Mouse (Mus musculus) C2C12 (cell line): Measurements from ENCODE around the gene Ceacam3. TPM values are rescaled to one million over a fixed set of nuclear protein-coding genes. Genes with fewer than 3 reads are reported as not detected.
"Not testable (repeated sequence)": the region's sequence is repeated elsewhere in the genome, so short reads cannot be mapped to it uniquely, and the experiment has no call there.

Source experiments
- H3K27me3 ChIP-seq: one replicate; pipeline ENCODE4 v1.6.1; 2011; ENCODE audit not compliant: control insufficient read depth, insufficient read depth, insufficient read length
- H3K36me3 ChIP-seq: one replicate; pipeline ENCODE4 v1.6.1; 2011; ENCODE audit not compliant: control insufficient read depth, insufficient read depth
- H3K4me3 ChIP-seq: one replicate; pipeline ENCODE4 v1.5.1; 2011; ENCODE audit warnings: mild to moderate bottlenecking, control low read depth; ENCODE audit not compliant: poor library complexity, insufficient read depth, severe bottlenecking
- H3K79me2 ChIP-seq: one replicate; pipeline ENCODE4 v1.6.1; 2011; ENCODE audit not compliant: control insufficient read depth, insufficient read depth
- H3K79me3 ChIP-seq: one replicate; pipeline ENCODE4 v1.6.1; 2011; ENCODE audit warnings: low read depth, control low read depth
- H3ac ChIP-seq: one replicate; pipeline ENCODE3; 2011; ENCODE audit warnings: low read depth; ENCODE audit not compliant: control insufficient read depth, insufficient read length
- CEBPB ChIP-seq: IDR thresholded peaks from one replicate; pipeline ENCODE4 v1.6.1; 2011; ENCODE audit warnings: low read depth, mild to moderate bottlenecking, control low read depth, moderate library complexity
- CTCF ChIP-seq: IDR thresholded peaks from one replicate; pipeline ENCODE4 v1.5.1; 2011; ENCODE audit not compliant: control insufficient read depth, insufficient read depth, insufficient read length
- FOSL1 ChIP-seq: IDR thresholded peaks from one replicate; pipeline ENCODE4 v1.8.0; 2011; ENCODE audit warnings: mild to moderate bottlenecking, low read length; ENCODE audit not compliant: poor library complexity, insufficient read depth, severe bottlenecking
- MAX ChIP-seq: IDR thresholded peaks from one replicate; pipeline ENCODE4 v1.6.1; 2011; ENCODE audit warnings: mild to moderate bottlenecking, control low read depth
- MYOD1 ChIP-seq: IDR thresholded peaks from one replicate; pipeline ENCODE4 v1.6.1; 2011; ENCODE audit warnings: low read depth; ENCODE audit not compliant: control insufficient read depth, insufficient read length
- MYOG ChIP-seq: IDR thresholded peaks from one replicate; pipeline ENCODE4 v1.6.1; 2011; ENCODE audit not compliant: control insufficient read depth, insufficient read length; ENCODE audit errors: extremely low read depth
- USF1 ChIP-seq: IDR thresholded peaks from one replicate; pipeline ENCODE4 v1.6.1; 2011; ENCODE audit warnings: low read depth, mild to moderate bottlenecking, control low read depth, moderate library complexity
- long read RNA-seq, 2 experiments: library from polyadenylated mRNA; unstranded; transcript quantifications; one replicate each; pipeline ENCODE4 v2.0.0; 2019 to 2020
- polyA plus RNA-seq: library from polyadenylated mRNA; unstranded; fragments of >200 nt; fragmentation: generic; extraction: Trizol; gene quantifications from one replicate; pipeline ENCODE4 v1.2.1, GENCODE M21; 2012; ENCODE audit warnings: missing spikeins

Gene Ceacam3
- polyA plus RNA-seq: not detected
- long read RNA-seq, experiment 1: 0 reads
- long read RNA-seq, experiment 2: 0 reads

DNA sequence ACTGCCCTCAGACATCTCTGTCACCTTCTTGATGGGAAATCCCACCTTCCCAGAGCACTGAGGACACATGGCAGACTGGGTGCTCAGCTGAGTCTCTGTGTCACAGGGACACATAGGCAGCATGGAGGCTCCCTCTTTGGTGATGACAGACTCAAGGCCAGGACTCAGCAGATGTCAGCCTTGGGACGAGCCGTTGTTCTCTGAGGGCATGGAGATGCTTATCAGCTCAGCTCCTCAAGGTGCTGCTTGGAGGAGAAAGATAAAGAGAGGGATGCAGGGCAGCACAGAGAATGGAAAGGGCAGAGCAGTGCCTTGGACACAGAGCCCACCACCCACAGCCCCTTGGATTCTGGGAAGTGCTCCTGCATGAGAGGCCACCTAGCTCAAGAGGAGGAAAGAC lies at the start of gene Ceacam3:
Ceacam3 (plus strand) TSS at position 352 of the 400 bp plus-strand sequence.
- Histone ChIP-seq H3K27me3 (no peaks in the 10 kb centered on the region), H3K79me3 (no peaks in the 10 kb centered on the region), H3K36me3 (no peaks in the 10 kb centered on the region), H3K79me2 (no peaks in the 10 kb centered on the region), H3K4me3 (no peak within 1 kb of the TSS), H3ac (no peak within 1 kb of the TSS)
- no peak for TF ChIP-seq MAX
- TF ChIP-seq USF1: no peak
- no peak for TF ChIP-seq FOSL1
- no peak for TF ChIP-seq MYOD1
- TF ChIP-seq MYOG: no peak
- TF ChIP-seq CTCF: no peak
- TF ChIP-seq CEBPB: no peak

- H3ac ChIP-seq, H3K79me3 ChIP-seq, H3K4me3 ChIP-seq, H3K27me3 ChIP-seq, H3K36me3 ChIP-seq, H3K79me2 ChIP-seq: not testable (repeated sequence)
Observed at GRCm38 (mm10) chr7:17101631-17102030, 48.5 kb upstream of the Ceacam3 start.

DNA sequence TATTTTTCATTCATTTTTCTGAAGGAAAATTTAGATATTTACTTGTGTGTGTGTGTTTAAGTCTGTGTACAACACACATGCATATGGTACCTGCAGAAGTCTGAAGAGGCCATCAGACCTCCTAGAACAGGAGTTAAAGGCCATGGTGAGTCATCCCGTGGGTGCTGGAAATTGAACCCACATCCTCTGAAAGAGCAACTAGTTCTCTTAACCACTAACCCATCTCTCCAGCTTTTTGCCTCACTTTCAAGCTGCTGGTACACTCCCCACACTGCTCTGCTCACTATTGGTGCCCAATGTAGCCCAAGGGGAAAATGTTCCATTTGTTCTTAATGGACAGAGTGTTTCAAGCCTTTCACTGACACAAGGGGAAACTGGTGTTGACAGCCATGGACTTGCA lies 14.8 kb upstream of the Ceacam3 start:
- Histone ChIP-seq H3K36me3 (no peaks in the 10 kb centered on the region), H3K79me2 (no peaks in the 10 kb centered on the region), H3ac (no peak overlapping the region), H3K4me3 (no peak overlapping the region), H3K79me3 (no peaks in the 10 kb centered on the region), H3K27me3 (no peaks in the 10 kb centered on the region)
- TF ChIP-seq MAX (no peak), CEBPB (no peak), USF1 (no peak), FOSL1 (no peak), MYOD1 (no peak), CTCF (no peak), MYOG (no peak)

DNA sequence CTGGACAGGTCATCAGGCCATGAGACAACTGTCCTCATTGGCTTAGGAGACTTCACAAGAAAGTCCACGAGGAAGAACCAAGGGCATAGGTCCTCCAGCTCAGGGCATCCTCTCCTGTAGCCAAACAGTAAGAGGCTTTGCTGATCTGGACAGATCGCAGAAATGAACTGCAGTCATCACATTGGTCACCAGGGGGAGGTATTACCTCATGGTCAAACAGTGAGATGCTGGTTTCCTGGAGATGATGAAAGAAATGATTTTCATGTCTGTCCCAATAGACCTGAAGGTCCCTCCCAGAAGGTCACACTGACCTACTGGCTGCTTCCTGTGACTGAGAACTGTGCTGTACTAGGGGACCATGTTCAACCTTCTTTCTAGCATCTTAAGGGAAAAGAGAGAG lies 5.6 kb downstream of the Ceacam3 start:
- TF ChIP-seq CTCF (no peak), FOSL1 (no peak), MYOD1 (no peak), USF1 (no peak), CEBPB (no peak), MYOG (no peak), MAX (no peak)
- no peaks in the 10 kb centered on the region for H3K36me3 ChIP-seq
- H3K4me3 ChIP-seq: no peak overlapping the region
- no peak overlapping the region for H3ac ChIP-seq
- no peaks in the 10 kb centered on the region for H3K79me3 ChIP-seq
- no peaks in the 10 kb centered on the region for H3K27me3 ChIP-seq
- no peaks in the 10 kb centered on the region for H3K79me2 ChIP-seq

DNA sequence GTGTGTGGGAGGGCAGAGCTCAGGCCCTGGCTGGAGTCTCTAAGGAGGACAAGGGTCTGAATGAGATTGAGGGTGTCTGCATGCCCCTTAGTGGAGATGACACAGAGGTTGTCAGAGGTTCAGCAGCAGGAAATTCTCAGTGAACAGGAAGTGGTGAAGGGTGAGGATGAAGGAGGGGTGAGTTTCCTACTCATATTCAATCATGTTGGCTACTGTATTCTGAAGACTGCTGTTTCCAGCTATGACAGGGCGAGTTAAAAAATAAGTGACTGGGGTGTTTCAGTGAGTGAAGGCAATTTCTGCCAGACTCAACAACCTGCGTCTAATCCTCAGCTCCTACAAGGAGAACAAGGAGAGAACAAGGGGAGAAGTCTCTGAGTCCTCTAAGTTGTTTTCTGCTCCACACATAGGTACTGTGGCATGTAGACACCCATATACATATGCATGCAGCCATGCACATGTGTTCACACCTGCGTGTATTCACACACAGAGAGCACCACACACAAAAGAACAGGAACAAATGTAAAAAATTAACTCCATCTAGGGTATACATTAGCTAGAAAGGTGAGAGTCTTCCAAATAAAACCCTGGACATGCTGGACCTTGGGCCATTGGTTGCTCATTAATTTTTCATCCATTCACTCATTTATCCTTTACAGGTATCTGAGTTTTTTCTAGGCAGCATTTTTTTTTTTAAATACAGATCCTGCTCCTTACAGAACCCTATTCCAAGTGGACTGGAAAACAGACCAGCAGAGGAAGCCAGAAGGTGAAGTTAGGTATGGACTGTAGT lies 7.0 kb downstream of the Ceacam3 start:
- TF ChIP-seq MYOD1 (no peak), MAX (no peak), FOSL1 (no peak), MYOG (no peak), USF1 (no peak), CTCF (no peak), CEBPB (no peak)
- Histone ChIP-seq H3K27me3 (no peaks in the 10 kb centered on the region), H3K79me3 (no peaks in the 10 kb centered on the region), H3K79me2 (no peaks in the 10 kb centered on the region), H3K4me3 (no peak overlapping the region), H3ac (no peak overlapping the region), H3K36me3 (no peaks in the 10 kb centered on the region)

DNA sequence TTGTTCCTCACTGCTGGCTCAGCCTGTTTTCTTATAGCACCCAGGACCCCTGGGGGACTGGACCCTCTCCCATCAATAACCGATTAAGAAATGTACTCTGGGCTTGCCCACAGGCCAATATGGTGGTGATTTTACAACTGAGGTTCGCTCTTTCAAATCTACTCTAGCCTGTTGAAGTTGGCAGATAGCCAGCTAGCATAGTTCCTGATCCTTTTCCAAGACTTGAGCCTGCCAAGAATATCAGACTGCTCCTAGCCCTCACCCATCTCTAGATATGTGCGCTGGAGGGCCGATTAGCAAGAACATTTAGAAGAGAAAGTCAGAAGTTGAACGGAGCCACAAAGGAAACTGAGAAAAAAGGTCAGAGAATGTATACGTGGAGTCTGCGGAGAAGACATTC lies 8.9 kb downstream of the Ceacam3 start:
- H3K36me3 ChIP-seq: no peaks in the 10 kb centered on the region
- no peak overlapping the region for H3ac ChIP-seq
- H3K79me3 ChIP-seq: no peaks in the 10 kb centered on the region
- no peaks in the 10 kb centered on the region for H3K27me3 ChIP-seq
- H3K4me3 ChIP-seq: no peak overlapping the region
- no peaks in the 10 kb centered on the region for H3K79me2 ChIP-seq
- TF ChIP-seq CEBPB (no peak), CTCF (no peak), MYOG (no peak), FOSL1 (no peak), MYOD1 (no peak), MAX (no peak), USF1 (no peak)
